Mouse (Mus musculus) thymus, postnatal 10 days (tissue): ENCODE measurements around the gene Slc35b1.

Source experiments
- DNase-seq, 2 experiments: peaks; one replicate each; pipeline ENCODE4 v3.0.0; 2021; ENCODE audit warnings: low spot score in 2 of 2

The Slc35b1 gene

GRCm38 (mm10) chr11:95365596-95365995, 18.9 kb upstream of the Slc35b1 start:
- DNase-seq, result no peak

- peak in 1 of 2 experiments; percentile 38 for DNase-seq
These were observed 18.1 kb upstream of the Slc35b1 start for GRCm38 (mm10) chr11:95366280-95366897.

GRCm38 (mm10) chr11:95367011-95367735, 17.3 kb upstream of the Slc35b1 start:
- DNase-seq, result peak; percentile 65 to 71

- no peak for DNase-seq
These were observed 16.2 kb upstream of the Slc35b1 start for GRCm38 (mm10) chr11:95368231-95368823.

GRCm38 (mm10) chr11:95368871-95369270, 15.6 kb upstream of the Slc35b1 start:
- no peak for DNase-seq

- DNase-seq, result no peak
These were observed 14.3 kb upstream of the Slc35b1 start for GRCm38 (mm10) chr11:95369964-95370890.

GRCm38 (mm10) chr11:95371182-95371581, 13.3 kb upstream of the Slc35b1 start:
- no peak for DNase-seq

GRCm38 (mm10) chr11:95378926-95379325, 5.6 kb upstream of the Slc35b1 start:
- no peak for DNase-seq

GRCm38 (mm10) chr11:95379552-95379951, 4.9 kb upstream of the Slc35b1 start:
- no peak for DNase-seq

GRCm38 (mm10) chr11:95380711-95381110, 3.8 kb upstream of the Slc35b1 start:
- no peak for DNase-seq

GRCm38 (mm10) chr11:95381146-95381545, 3.3 kb upstream of the Slc35b1 start:
- DNase-seq, result no peak

GRCm38 (mm10) chr11:95383331-95383986, 1.0 kb upstream of the Slc35b1 start:
- DNase-seq, result no peak

- DNase-seq, result no peak
These were observed 531 bp upstream of the Slc35b1 start for GRCm38 (mm10) chr11:95384004-95384318.

- no peak for DNase-seq
These were observed 455 bp downstream of the Slc35b1 start for GRCm38 (mm10) chr11:95384973-95385320.

- no peak for DNase-seq
These were observed 2.9 kb downstream of the Slc35b1 start for GRCm38 (mm10) chr11:95387354-95387753.

- no peak for DNase-seq
These were observed 4.5 kb downstream of the Slc35b1 start for GRCm38 (mm10) chr11:95389006-95389405.

- DNase-seq, result no peak
These were observed 5.9 kb downstream of the Slc35b1 start for GRCm38 (mm10) chr11:95390420-95390819.

GRCm38 (mm10) chr11:95391201-95391600, 6.7 kb downstream of the Slc35b1 start:
- no peak for DNase-seq

- no peak for DNase-seq
These were observed 7.3 kb downstream of the Slc35b1 start for GRCm38 (mm10) chr11:95391743-95392142.

GRCm38 (mm10) chr11:95392223-95392667, 7.8 kb downstream of the Slc35b1 start:
- DNase-seq, result peak; percentile 62 to 69

- DNase-seq, result peak; percentile 27 to 32
These were observed 8.4 kb downstream of the Slc35b1 start for GRCm38 (mm10) chr11:95392708-95393499.
